Mouse (Mus musculus): ENCODE data around the gene Spaca3.

The Spaca3 gene

DNA sequence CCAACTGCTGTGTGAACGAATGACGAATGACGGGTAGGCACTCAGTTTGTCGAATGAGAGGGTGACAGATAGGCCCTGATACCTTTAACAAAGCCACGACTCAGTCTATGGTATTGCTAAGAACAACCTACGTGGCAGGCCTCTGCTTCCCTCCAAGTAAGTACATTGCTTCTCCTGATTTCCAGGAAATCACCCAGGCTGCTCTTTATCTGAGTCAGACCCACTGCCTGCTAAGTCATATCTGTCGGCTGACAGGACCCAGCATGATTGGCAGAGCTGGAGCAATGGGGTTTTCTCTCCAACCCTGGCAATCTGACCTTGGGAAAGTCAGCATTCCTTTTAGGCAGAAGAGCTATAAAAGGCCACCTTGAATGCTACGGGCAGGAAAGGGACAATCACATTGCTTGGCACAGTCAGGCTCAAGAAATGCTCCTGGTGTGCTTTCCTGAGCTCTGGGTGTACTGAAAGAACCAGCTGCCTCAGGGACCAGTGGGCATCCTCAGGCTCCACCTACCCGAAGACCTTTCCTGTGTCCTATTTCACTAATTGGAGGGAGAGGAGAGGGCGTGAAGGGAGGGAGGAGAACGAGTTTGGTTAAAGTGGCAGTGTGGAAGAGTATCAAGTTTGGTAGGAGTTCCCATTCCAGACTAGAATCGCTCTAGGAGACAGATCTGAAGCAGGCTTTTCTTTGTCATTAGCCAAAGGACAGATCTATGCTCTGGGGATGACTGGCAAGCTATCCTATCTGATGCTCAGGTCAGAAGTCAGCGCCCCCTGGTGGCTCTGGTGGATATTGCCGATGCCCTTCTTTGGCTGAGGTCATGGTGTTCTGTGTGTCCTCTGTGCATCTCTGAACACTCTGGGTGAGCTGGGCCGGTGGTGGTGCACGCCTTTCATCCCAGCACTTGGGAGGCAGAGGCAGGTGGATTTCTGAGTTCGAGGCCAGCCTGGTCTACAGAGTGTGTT, 14.6 kb downstream of the Spaca3 start:
- peak; percentile 88 for DNase-seq

- DNase-seq, result peak; percentile 42
Observed at GRCm38 (mm10) chr11:80877131-80877651, 19.0 kb downstream of the Spaca3 start.

GRCm38 (mm10) chr11:80878026-80878425, 19.9 kb downstream of the Spaca3 start:
- no peak for DNase-seq

GRCm38 (mm10) chr11:80882229-80882810, 24.2 kb downstream of the Spaca3 start:
- no peak for DNase-seq

GRCm38 (mm10) chr11:80884521-80885231, 26.5 kb downstream of the Spaca3 start:
- no peak for DNase-seq

DNA sequence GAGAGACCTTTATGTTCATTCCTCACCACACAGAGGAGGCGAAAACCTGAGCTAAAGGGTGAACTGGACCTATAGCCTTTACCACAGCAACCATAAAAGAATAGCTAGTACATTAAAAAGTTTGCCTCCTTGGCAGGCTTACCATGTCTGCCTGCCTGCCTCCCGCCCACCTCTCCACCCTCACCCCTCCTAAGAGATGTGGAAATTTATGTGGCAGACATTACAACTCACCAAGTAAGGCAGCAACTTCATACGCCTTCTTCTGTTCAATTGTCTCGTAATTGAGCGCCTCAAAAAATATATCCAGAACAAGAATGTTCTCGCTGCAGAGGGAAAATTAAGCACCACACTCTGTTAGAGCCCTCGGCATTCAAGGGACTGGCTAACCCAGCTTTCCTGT, 28.2 kb downstream of the Spaca3 start:
- DNase-seq, result no peak

DNA sequence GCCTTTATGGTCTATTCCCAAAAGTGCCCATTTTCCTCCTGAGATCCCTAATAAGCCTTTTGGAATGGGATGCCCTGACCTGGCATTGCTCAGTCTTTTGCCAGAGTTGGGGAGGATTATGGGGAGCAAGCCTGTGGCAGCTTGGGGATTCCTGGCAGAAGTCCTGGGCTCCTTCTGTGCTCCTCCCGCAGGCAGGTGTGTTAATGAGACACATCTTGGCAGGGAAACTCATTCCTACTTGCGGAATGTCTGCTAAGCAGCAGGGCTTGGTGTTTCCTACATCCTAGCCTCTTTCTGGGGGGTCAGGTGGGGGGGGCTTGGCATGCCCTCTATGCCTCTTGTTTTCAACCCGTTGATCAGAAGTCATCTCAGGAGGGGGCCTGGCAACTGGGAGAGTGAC, 28.9 kb downstream of the Spaca3 start:
- DNase-seq, result peak; percentile 30

DNA sequence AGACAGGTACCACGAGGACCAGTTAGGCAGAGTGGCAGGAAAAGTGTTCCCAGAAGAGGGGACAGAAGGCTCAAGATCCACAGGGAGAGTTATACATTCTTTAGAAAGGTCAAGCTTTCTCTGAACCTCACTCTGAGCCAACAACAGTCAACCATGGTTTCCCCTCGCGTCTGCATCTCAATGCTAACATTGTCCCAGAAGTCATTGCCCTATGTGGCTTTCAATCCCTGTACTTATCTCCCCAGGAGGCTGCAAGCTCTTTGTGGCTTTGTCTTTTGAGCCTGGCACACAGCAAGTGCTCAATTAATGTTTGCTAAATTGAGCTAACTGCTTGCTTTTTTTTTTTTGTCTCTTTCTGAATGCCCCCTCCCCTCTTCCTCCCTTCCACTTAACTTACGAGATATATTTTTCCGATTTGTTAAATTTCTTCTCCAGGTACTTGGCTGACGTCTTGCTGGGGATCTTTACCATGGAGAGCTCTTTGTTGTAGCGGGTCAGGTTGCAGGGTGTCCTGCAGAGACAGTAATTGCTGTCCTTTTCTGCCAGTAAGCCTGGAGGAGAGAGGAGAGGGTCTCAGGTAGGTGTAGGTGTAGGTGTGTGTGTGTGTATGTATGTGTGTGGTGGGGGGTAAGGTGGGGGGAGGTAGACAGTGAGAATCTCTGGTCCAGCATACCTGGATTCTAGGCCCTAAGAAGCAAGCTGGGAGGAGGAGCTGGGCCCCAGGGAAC, 31.3 kb downstream of the Spaca3 start:
- DNase-seq, result no peak

DNA sequence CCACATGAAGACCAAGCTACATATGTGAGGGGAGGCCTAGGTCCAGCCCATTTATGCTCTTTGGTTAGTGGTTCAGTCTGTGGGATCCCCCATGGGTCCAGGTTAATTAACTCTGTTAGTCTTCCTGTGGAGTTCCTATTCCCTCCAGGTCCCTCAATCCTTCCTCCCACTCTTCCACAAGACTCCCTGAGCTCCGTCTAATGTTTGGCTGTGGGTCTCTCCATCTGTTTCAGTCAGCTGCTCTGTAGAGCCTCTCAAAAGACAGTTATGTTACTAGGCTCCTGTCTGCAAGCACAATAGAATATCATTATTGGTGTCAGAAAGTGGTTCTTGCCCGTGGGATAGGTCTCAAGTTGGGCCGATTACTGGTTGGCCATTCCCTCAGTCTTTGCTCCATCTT, 37.7 kb downstream of the Spaca3 start:
- no peak for DNase-seq

DNA sequence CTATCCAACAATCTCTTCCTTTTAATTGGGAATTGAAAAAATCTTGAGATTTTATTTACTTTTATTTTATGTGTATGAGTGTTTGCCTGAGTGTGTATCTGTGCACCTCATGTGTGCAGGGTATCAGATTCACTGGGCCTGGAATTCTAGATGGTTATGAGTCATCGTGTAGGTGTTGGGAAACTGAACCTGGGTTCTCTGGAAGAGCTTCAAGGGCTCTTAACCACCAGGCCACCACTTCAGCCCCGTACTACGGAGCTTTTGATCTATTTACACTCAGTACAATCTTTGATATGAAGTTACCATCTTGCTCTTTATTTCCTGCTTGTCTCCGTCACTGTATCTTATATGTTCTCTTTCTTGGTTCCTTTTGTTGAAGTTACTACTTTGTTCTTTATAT, 42.4 kb downstream of the Spaca3 start:
- peak; percentile 70 for DNase-seq

- DNase-seq, result no peak
Observed at GRCm38 (mm10) chr11:80902664-80903063, 44.5 kb downstream of the Spaca3 start.

DNA sequence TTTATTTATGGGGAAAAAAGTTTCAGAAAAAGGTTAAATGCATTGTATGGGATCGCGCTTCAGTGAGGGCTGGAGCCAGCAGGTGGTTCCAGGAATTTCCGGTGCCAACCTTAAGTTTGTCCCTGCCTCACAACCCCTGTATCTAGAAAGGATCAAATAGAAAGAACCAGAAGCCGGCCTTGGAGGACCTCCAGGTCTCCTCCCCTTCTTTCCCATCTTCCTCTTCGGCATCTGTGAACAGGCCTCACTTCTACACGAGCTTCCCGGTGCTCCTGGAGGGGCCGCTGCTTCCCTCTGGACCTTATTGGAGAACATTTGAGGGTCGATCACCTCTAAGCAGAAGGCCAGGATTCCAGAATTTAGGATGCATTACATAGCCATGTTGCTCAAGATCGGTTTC, 45.3 kb downstream of the Spaca3 start:
- no peak for DNase-seq

DNA sequence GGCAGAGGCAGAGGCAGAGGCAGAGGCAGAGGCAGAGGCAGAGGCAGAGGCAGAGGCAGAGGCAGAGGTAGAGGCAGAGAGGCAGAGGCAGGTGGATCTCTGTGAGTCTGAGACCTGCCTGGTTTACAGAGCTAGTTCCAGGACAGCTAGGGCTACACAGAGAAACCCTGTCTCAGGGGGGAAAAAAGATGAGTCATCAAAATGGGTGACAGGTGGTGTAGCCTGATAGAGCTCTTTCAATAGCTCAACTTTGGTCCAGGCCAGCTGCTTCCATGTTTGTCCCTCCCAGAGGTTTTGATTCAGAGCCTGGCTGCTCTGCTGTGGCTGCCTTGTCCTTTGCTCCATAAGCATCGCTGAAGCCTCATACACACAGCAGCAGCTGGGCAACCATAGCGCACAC, 46.4 kb downstream of the Spaca3 start:
- DNase-seq, result no peak

GRCm38 (mm10) chr11:80906456-80906855, 48.3 kb downstream of the Spaca3 start:
- DNase-seq, result peak; percentile 76

GRCm38 (mm10) chr11:80907820-80908219, 49.7 kb downstream of the Spaca3 start:
- DNase-seq, result no peak

DNA sequence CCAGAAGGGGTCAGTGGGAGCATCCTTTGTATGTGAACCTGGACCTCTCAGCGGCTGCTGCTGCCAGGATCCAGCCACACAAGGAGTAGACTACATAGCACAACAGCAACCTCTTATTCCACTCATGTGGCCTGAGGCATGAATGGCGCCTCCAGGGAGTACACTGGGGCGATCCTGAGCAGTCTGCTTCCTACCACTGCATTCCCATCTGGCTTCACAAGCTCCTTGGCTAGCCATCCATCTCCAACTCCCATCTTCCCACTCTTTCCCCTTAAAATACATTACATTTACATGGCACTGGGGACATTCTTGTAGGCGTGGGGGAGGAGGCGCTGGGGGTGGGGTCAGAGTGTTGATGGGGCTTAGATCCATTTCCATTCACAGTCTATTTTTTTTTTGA, 54.6 kb downstream of the Spaca3 start:
- DNase-seq, result no peak

- no peak for DNase-seq
Observed at GRCm38 (mm10) chr11:80913408-80914024, 55.4 kb downstream of the Spaca3 start.
